Mouse (Mus musculus) limb, embryonic 15.5 days (tissue): ENCODE results near the gene Jagn1. TPM values are rescaled to one million over a fixed set of nuclear protein-coding genes. Genes with fewer than 3 reads are reported as not detected.

Source experiments
- ATAC-seq: fragments of 200-750 bp; cut with Nextera tagmentation; 2 replicates; pipeline ENCODE4 v1.8.0; 2017; ENCODE audit warnings: low read depth, moderate TSS enrichment; ENCODE audit not compliant: insufficient number of reproducible peaks, low FRiP score, low TSS enrichment
- H3K27ac ChIP-seq: fragments of 300-500 bp; sonication (generic); 2 replicates; pipeline ENCODE4 v1.5.1; 2015; ENCODE audit warnings: moderate library complexity, mild to moderate bottlenecking, inconsistent platforms
- H3K27me3 ChIP-seq: fragments of 300-500 bp; sonication (generic); 2 replicates; pipeline ENCODE4 v1.6.1; 2015; ENCODE audit warnings: inconsistent platforms
- H3K36me3 ChIP-seq: fragments of 300-500 bp; sonication (generic); 2 replicates; pipeline ENCODE4 v1.6.1; 2015; ENCODE audit warnings: inconsistent platforms
- H3K4me1 ChIP-seq: fragments of 300-500 bp; sonication (generic); 2 replicates; pipeline ENCODE4 v1.6.1; 2015; ENCODE audit warnings: inconsistent platforms
- H3K4me2 ChIP-seq: fragments of 300-500 bp; sonication (generic); 2 replicates; pipeline ENCODE4 v1.6.1; 2015; ENCODE audit warnings: mild to moderate bottlenecking, inconsistent platforms
- H3K4me3 ChIP-seq: fragments of 300-500 bp; sonication (generic); 2 replicates; pipeline ENCODE4 v1.5.1; 2015; ENCODE audit warnings: mild to moderate bottlenecking, inconsistent platforms
- H3K9ac ChIP-seq: fragments of 300-500 bp; sonication (generic); 2 replicates; pipeline ENCODE4 v1.6.1; 2015; ENCODE audit warnings: inconsistent platforms
- H3K9me3 ChIP-seq: fragments of 300-500 bp; sonication (generic); 2 replicates; pipeline ENCODE4 v1.6.1; 2016; ENCODE audit warnings: inconsistent platforms
- WGBS: fragments of 180-500 bp; shearing (Covaris S2); methylation state at CpG from one replicate; pipeline ENCODE4 v1.1.7; 2015; 5-methylcytosine and 5-hydroxymethylcytosine counted together
- polyA plus RNA-seq: library from polyadenylated mRNA; unstranded; fragments of >200 nt; fragmentation: Nextera tagmentation; extraction: Ambion mirVana; gene quantifications from 2 replicates; pipeline ENCODE4 v1.2.1, GENCODE M21; 2015

The Jagn1 gene
- polyA plus RNA-seq, 1 experiment from 2014 or later, result 88.5 TPM

GRCm38 (mm10) chr6:113418441-113419198, 23.7 kb upstream of the Jagn1 start:
- Histone ChIP-seq H3K9me3 (no peaks in the 10 kb centered on the region), H3K9ac (peak overlapping the region; percentile 24), H3K27ac (peak overlapping the region; percentile 64; the same call in 1 of the 2 replicates), H3K27me3 (no peaks in the 10 kb centered on the region), H3K4me2 (peak overlapping the region; percentile 60), H3K4me3 (peak overlapping the region; percentile 62), H3K36me3 (peaks cover 19% of the 10 kb centered on the region), H3K4me1 (peaks cover 17% of the 10 kb centered on the region)
- ATAC-seq, result peak; percentile 31
- WGBS, result 8% methylated on average over 16 of the region's 16 CpGs

DNA sequence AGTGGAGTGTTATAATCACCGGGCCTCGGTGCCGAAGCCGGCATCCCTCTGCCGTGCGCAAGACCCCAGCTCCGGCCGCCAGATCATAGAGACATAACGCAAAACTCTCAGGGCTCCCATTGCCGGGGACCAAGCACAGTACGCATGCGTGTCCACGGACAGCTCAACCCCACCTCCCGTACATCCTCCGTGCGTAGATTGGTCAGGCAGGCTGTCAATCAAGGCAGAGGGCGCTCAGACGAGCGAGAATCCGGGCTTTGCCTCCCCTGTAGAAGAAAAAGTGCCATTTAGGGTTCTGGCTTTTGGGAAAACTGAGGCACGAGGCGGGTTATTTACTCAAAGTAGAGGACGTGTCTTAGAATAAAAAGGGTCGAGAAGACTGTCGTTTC, 23.2 kb upstream of the Jagn1 start, which contains the start of gene Rpusd3:
Gene Rpusd3, minus strand, starts transcription at position 142 of the 389 bp plus-strand sequence.
- Histone ChIP-seq H3K4me1 (peaks cover 17% of the 10 kb centered on the region), H3K4me3 (peak within 1 kb of the TSS; percentile 62), H3K27me3 (no peaks in the 10 kb centered on the region), H3K9me3 (no peaks in the 10 kb centered on the region), H3K36me3 (peaks cover 16% of the 10 kb centered on the region), H3K4me2 (peak within 1 kb of the TSS; percentile 60), H3K27ac (peak within 1 kb of the TSS; percentile 64; the same call in 1 of the 2 replicates), H3K9ac (peak within 1 kb of the TSS; percentile 24)
- under 1% methylated on average over 25 of the region's 25 CpGs for WGBS
- peak; percentile 89 for ATAC-seq

DNA sequence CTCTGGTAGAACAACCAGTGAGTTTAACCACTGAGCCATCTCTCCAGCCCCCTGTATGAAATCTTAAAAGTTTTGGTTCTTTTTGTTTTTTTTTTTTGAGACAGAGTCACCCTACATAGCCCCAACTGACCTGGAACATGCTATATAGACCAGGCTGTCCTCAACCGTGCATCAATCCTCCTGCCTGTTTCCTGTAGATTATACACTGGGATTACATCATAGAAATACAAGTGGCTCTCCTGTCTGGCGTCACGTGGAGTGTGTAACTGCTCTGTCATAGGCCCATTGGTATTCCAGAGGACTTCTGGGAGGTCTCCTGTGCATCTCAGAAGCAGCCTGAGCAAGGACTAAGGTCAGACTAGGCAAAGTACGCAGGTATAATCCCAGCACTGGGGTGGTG, 19.4 kb upstream of the Jagn1 start:
- peaks cover 12% of the 10 kb centered on the region for H3K4me1 ChIP-seq
- 74% methylated on average over 4 of the region's 4 CpGs for WGBS
- no peaks in the 10 kb centered on the region for H3K27me3 ChIP-seq
- no peak overlapping the region for H3K4me2 ChIP-seq
- H3K9me3 ChIP-seq, result no peaks in the 10 kb centered on the region
- no peaks in the 10 kb centered on the region for H3K36me3 ChIP-seq
- no peak for ATAC-seq
- H3K4me3 ChIP-seq, result no peak overlapping the region
- no peak overlapping the region for H3K9ac ChIP-seq
- H3K27ac ChIP-seq, result no peak overlapping the region

DNA sequence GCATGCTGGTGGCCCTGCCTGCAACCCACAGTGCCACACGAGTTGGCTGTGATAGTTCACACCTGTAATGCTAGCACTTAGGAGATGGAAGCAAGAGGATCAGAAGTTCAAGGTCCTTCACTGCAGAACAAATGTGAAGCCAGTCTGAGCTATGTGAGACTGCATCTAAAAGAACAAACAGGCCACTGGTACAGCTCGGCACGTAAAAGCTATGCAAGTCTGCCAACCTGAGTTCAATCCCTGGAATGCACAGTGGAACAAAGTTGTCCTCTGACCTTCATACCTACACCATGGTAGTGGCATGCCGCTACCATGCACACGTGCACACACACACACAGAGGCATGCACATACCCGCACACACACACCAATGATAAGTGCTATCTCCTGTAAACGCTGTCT, 18.2 kb upstream of the Jagn1 start:
- ATAC-seq, result no peak
- H3K9me3 ChIP-seq, result no peaks in the 10 kb centered on the region
- H3K36me3 ChIP-seq, result no peaks in the 10 kb centered on the region
- H3K4me3 ChIP-seq, result no peak overlapping the region
- WGBS, result 79% methylated on average over 7 of the region's 7 CpGs
- peaks cover 5% of the 10 kb centered on the region for H3K4me1 ChIP-seq
- H3K27ac ChIP-seq, result no peak overlapping the region
- no peaks in the 10 kb centered on the region for H3K27me3 ChIP-seq
- H3K4me2 ChIP-seq, result no peak overlapping the region
- no peak overlapping the region for H3K9ac ChIP-seq

GRCm38 (mm10) chr6:113426696-113427095, 15.7 kb upstream of the Jagn1 start:
- 87% methylated on average over 4 of the region's 4 CpGs for WGBS
- H3K9ac ChIP-seq, result no peak overlapping the region
- ATAC-seq, result no peak
- no peak overlapping the region for H3K4me2 ChIP-seq
- H3K4me3 ChIP-seq, result no peak overlapping the region
- no peaks in the 10 kb centered on the region for H3K4me1 ChIP-seq
- no peaks in the 10 kb centered on the region for H3K27me3 ChIP-seq
- no peaks in the 10 kb centered on the region for H3K36me3 ChIP-seq
- H3K9me3 ChIP-seq, result no peaks in the 10 kb centered on the region
- H3K27ac ChIP-seq, result no peak overlapping the region

- WGBS, result 67% methylated on average over 3 of the region's 3 CpGs
- Histone ChIP-seq H3K4me3 (no peak overlapping the region), H3K27ac (no peak overlapping the region), H3K9me3 (no peaks in the 10 kb centered on the region), H3K36me3 (no peaks in the 10 kb centered on the region), H3K4me2 (no peak overlapping the region), H3K4me1 (no peaks in the 10 kb centered on the region), H3K9ac (no peak overlapping the region), H3K27me3 (no peaks in the 10 kb centered on the region)
- ATAC-seq, result no peak
Observed at GRCm38 (mm10) chr6:113427397-113427796, 15.0 kb upstream of the Jagn1 start.

DNA sequence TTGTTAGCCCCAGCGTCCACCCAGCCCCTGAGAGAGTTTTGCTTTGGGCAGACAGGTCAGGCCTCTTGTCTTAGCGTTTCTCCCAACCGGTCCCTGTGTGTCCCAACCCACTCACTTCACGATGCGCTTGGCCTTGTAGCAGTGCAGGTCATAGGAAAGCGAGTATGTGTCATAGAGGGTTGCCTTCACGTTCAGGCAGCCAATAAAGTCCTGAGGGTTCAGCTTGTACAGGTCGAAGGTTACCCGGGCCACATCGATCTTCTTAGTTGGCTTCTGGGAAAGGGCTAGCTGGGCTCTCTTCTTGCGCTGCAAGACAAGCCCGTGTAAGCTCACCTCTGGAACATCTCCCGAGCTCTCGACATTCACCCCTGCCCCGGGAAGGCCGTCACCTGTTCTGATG, 14.4 kb upstream of the Jagn1 start:
- Histone ChIP-seq H3K9ac (no peak overlapping the region), H3K4me2 (no peak overlapping the region), H3K4me1 (no peaks in the 10 kb centered on the region), H3K36me3 (no peaks in the 10 kb centered on the region), H3K9me3 (no peaks in the 10 kb centered on the region), H3K27ac (no peak overlapping the region), H3K27me3 (no peaks in the 10 kb centered on the region), H3K4me3 (no peak overlapping the region)
- no peak for ATAC-seq
- 90% methylated on average over 16 of the region's 16 CpGs for WGBS

DNA sequence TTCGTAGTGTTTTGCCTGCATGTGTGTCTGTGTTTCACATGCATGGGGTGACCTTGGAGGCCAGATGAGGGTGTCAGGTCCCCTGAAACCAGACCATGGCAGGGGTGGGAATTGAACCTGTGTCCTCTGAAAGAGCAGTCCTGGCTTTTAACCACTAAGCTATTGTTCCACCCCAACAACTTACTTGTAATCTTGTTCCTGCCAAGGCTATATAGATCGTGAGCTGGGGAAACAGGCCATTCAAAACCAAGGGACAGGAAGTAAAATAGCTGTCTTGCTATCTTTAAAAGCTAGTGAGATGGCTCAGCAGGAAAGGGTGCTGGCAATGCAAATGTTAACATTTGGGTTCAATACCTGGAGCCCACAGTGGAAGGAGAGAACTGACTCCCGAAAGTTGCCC, 12.4 kb upstream of the Jagn1 start:
- H3K4me3 ChIP-seq, result no peak overlapping the region
- no peak overlapping the region for H3K27ac ChIP-seq
- H3K4me2 ChIP-seq, result no peak overlapping the region
- H3K9ac ChIP-seq, result no peak overlapping the region
- no peaks in the 10 kb centered on the region for H3K9me3 ChIP-seq
- H3K27me3 ChIP-seq, result no peaks in the 10 kb centered on the region
- 72% methylated on average over 3 of the region's 3 CpGs for WGBS
- H3K36me3 ChIP-seq, result no peaks in the 10 kb centered on the region
- ATAC-seq, result no peak
- H3K4me1 ChIP-seq, result no peaks in the 10 kb centered on the region

- no peaks in the 10 kb centered on the region for H3K36me3 ChIP-seq
- no peaks in the 10 kb centered on the region for H3K4me1 ChIP-seq
- H3K9me3 ChIP-seq, result no peaks in the 10 kb centered on the region
- WGBS, result 51% methylated on average over 3 of the region's 3 CpGs
- no peak overlapping the region for H3K27ac ChIP-seq
- H3K9ac ChIP-seq, result no peak overlapping the region
- ATAC-seq, result no peak
- no peak overlapping the region for H3K4me2 ChIP-seq
- H3K4me3 ChIP-seq, result no peak overlapping the region
- no peaks in the 10 kb centered on the region for H3K27me3 ChIP-seq
Observed at GRCm38 (mm10) chr6:113430846-113431245, 11.5 kb upstream of the Jagn1 start.

DNA sequence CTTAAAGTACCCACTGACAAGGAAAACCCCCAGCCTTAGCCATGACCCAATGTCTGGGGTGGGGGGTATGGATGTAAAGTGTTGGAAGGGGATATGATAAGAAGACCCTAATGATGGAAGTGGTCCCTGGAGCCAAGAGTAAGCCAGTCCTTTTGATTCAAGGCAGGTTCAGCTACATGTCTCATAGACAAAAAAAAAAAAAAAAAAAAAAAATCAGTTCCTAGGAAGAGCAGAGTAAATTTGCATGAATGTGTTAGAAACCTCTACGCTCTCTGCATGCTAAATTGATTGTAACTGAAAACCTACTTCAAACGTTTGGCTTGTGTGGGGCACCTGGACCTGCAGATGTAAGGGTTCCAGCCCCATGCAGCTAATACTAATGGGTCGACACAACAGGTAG, 10.6 kb upstream of the Jagn1 start:
- H3K27me3 ChIP-seq, result no peaks in the 10 kb centered on the region
- H3K9ac ChIP-seq, result no peak overlapping the region
- no peak overlapping the region for H3K4me2 ChIP-seq
- no peak for ATAC-seq
- H3K27ac ChIP-seq, result no peak overlapping the region
- WGBS, result 52% methylated on average over 3 of the region's 3 CpGs
- H3K4me1 ChIP-seq, result no peaks in the 10 kb centered on the region
- H3K9me3 ChIP-seq, result no peaks in the 10 kb centered on the region
- no peak overlapping the region for H3K4me3 ChIP-seq
- no peaks in the 10 kb centered on the region for H3K36me3 ChIP-seq

DNA sequence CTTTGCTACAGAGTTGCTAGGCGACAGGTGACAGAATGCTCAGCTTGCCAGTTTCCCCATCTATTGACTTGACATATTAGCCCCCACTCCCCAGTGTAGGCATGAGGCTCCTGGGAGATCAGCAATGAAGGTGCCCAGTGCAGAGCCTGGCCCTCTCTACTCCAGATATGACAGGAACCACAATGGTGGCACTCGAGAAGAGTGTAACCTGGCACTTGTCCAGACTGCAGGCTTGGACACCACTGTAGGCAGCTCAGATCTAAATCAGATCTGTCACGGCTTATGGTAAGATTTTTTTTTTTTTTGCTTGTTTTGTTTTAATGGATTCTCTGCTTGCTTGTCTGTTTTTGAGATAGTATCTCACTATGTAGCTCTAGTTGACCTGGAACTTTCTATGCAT, 8.7 kb upstream of the Jagn1 start:
- H3K27ac ChIP-seq, result no peak overlapping the region
- H3K9me3 ChIP-seq, result no peaks in the 10 kb centered on the region
- ATAC-seq, result no peak
- H3K36me3 ChIP-seq, result no peaks in the 10 kb centered on the region
- 69% methylated on average over 3 of the region's 3 CpGs for WGBS
- no peak overlapping the region for H3K4me3 ChIP-seq
- no peak overlapping the region for H3K9ac ChIP-seq
- H3K4me1 ChIP-seq, result no peaks in the 10 kb centered on the region
- H3K4me2 ChIP-seq, result no peak overlapping the region
- no peaks in the 10 kb centered on the region for H3K27me3 ChIP-seq

GRCm38 (mm10) chr6:113434691-113435090, 7.7 kb upstream of the Jagn1 start:
- no peaks in the 10 kb centered on the region for H3K4me1 ChIP-seq
- no peak overlapping the region for H3K4me2 ChIP-seq
- no peak overlapping the region for H3K9ac ChIP-seq
- no peaks in the 10 kb centered on the region for H3K9me3 ChIP-seq
- WGBS, result 69% methylated on average over 7 of the region's 7 CpGs
- H3K27ac ChIP-seq, result no peak overlapping the region
- no peaks in the 10 kb centered on the region for H3K27me3 ChIP-seq
- no peak for ATAC-seq
- no peaks in the 10 kb centered on the region for H3K36me3 ChIP-seq
- H3K4me3 ChIP-seq, result no peak overlapping the region
